Mouse (Mus musculus) embryonic facial prominence, embryonic 10.5 days (tissue): ENCODE data around the gene Fbln7. TPM values are rescaled to one million over a fixed set of nuclear protein-coding genes. Genes with fewer than 3 reads are reported as not detected.

ENCODE experiments used
- DNase-seq: peaks from one replicate; pipeline ENCODE4 v3.0.0-alpha.2; 2017; ENCODE audit warnings: low spot score
- H3K27ac ChIP-seq: fragments of 300-500 bp; sonication (generic); replicated peaks from 2 replicates; pipeline ENCODE4 v1.5.1; 2016; ENCODE audit warnings: mild to moderate bottlenecking
- H3K27me3 ChIP-seq: fragments of 300-500 bp; sonication (generic); replicated peaks from 2 replicates; pipeline ENCODE4 v1.6.1; 2016; ENCODE audit warnings: low read depth, mild to moderate bottlenecking; ENCODE audit not compliant: poor library complexity, severe bottlenecking
- H3K36me3 ChIP-seq: fragments of 300-500 bp; sonication (generic); replicated peaks from 2 replicates; pipeline ENCODE4 v1.6.1; 2016; ENCODE audit warnings: mild to moderate bottlenecking, moderate library complexity
- H3K4me1 ChIP-seq: fragments of 300-500 bp; sonication (generic); 2 replicates; pipeline ENCODE4 v1.6.1; 2016
- H3K4me3 ChIP-seq: fragments of 300-500 bp; sonication (generic); 2 replicates; pipeline ENCODE4 v1.5.1; 2016; ENCODE audit warnings: mild to moderate bottlenecking, moderate library complexity
- H3K9me3 ChIP-seq: fragments of 300-500 bp; sonication (generic); 2 replicates; pipeline ENCODE4 v1.6.1; 2016; ENCODE audit warnings: mild to moderate bottlenecking
- WGBS: fragments of 180-500 bp; shearing (Covaris S2); methylation state at CpG from one replicate; pipeline ENCODE4 v1.1.7; 2016; 5-methylcytosine and 5-hydroxymethylcytosine counted together
- microRNA-seq: library from miRNA; unstranded; fragments of <30 nt; microRNA quantifications from one replicate; pipeline ENCODE4, GENCODE M21; 2017
- polyA plus RNA-seq: library from polyadenylated mRNA; unstranded; fragments of >200 nt; fragmentation: Nextera tagmentation; extraction: Ambion mirVana; gene quantifications from 2 replicates; pipeline ENCODE4 v1.2.1, GENCODE M21; 2016

The Fbln7 gene
- polyA plus RNA-seq, 1 experiment from 2014 or later: 1.8 TPM

GRCm38 (mm10) chr2:128943538-128944528 is 81.1 kb downstream of the Fbln7 start, which contains the start of gene Zc3h8:
TSS of gene Zc3h8 (minus strand) at chr2:128944077.
- Histone ChIP-seq H3K27ac (peak within 1 kb of the TSS; percentile 93), H3K4me3 (peak within 1 kb of the TSS; percentile 85), H3K27me3 (no peaks in the 10 kb centered on the region), H3K4me1 (peaks cover 7% of the 10 kb centered on the region), H3K9me3 (no peaks in the 10 kb centered on the region), H3K36me3 (peaks cover 13% of the 10 kb centered on the region)
- 2% methylated on average over 65 of the region's 65 CpGs for WGBS
- DNase-seq: peak; percentile 97

Small RNA genes lying within 50 kb of the gene (microRNA-seq; reads per million reads assigned to microRNA genes)
- gene Gm22859: not detected

Other genes starting within 250 kb of the Fbln7 start
- 83.1 and 93.4 TPM in 2 replicates for gene Anapc1, start 175.6 kb upstream of the Fbln7 start, polyA plus RNA-seq
- gene Mertk, start 164.0 kb upstream of the Fbln7 start, polyA plus RNA-seq: 9.3 and 12.2 TPM in 2 replicates
- 29.7 TPM in 2 replicates for gene Tmem87b, start 44.9 kb upstream of the Fbln7 start, polyA plus RNA-seq
- 8.4 and 9.8 TPM in 2 replicates for gene Zc3h8, start 81.1 kb downstream of the Fbln7 start, polyA plus RNA-seq
- gene Zc3h6, start 104.4 kb downstream of the Fbln7 start, polyA plus RNA-seq: 1.0 and 1.1 TPM in 2 replicates
- gene Gm10762, start 104.7 kb downstream of the Fbln7 start, polyA plus RNA-seq: 14.8 and 16.2 TPM in 2 replicates
- gene Vinac1, start 185.2 kb downstream of the Fbln7 start, polyA plus RNA-seq: 0.07 TPM in 1 of 2 replicates, not detected in the other
- 14.3 and 14.7 TPM in 2 replicates for gene Ttl, start 203.0 kb downstream of the Fbln7 start, polyA plus RNA-seq
- 48.7 and 48.9 TPM in 2 replicates for gene Polr1b, start 238.0 kb downstream of the Fbln7 start, polyA plus RNA-seq